Mouse (Mus musculus) layer of hippocampus, postnatal 14 days (tissue): Measurements from ENCODE around the gene Slc9c1. TPM values are rescaled to one million over a fixed set of nuclear protein-coding genes. Genes with fewer than 3 reads are reported as not detected.
A peak's percentile ranks its signal among the peaks of the same experiment; 100 is the strongest.
"Not testable (repeated sequence)": the region's sequence is repeated elsewhere in the genome, so short reads cannot be mapped to it uniquely, and the experiment has no call there.

ENCODE experiments used
- DNase-seq, 2 experiments: peaks; one replicate each; pipeline ENCODE4 v3.0.0; 2021 to 2022; ENCODE audit warnings: low spot score in 2 of 2, mixed read lengths in 1 of 2
- long read RNA-seq, 2 experiments: library from polyadenylated mRNA; stranded (forward); transcript quantifications; one replicate each; pipeline ENCODE4 v2.0.0; 2021
- total RNA-seq, 2 experiments: library from RNA; stranded (reverse); gene quantifications; 2 replicates each; pipeline ENCODE4 v1.2.3; 2021

Gene Slc9c1
- not detected for total RNA-seq
- long read RNA-seq, experiment 1: 0 reads
- long read RNA-seq, experiment 2: 0 reads

DNA sequence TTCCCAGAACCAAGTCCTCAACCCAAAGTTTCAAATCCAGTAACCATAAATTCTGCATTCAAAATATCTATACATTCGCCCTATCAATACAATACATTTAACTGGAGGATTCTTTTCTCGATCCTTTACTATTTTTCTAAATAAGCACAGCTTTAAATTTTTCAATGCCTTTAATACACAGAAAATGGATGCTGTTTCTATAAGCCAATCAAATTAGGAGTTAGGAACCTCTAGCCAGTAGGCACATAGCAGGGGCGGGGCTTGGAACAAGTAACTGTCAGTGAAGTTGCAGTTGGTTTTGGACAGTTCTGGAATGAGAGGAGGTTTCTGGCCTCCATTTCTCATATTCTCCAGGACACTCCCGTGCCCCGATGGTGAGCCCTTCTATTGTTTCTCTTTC is at the start of gene Slc9c1:
Gene Slc9c1 (plus strand): TSS at position 301 of the 400 bp plus-strand sequence.
- no peak for DNase-seq

GRCm38 (mm10) chr16:45492927-45493326 is 42.2 kb upstream of the Slc9c1 start, which contains the start of gene Gm609:
Gene Gm609 (minus strand): TSS chr16:45492969.
- DNase-seq: no peak

DNA sequence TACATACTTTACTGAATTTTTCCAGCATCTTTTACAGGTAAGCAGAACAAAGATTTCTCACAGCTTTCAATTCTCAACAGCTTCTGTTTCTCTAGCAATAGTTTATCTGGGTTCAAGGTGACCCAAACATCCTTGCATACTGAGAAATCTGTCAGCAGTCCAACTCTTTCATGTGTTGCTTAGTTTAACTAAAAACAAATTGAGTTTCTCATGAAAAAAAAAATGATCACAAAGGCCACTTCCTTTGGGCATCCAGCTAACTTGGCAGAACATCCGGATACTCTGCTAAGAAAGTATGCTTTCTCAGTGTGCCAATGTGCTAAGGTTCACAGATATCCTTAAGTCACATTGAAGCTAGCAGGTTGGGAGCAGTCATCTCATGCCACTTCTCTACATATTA is 39.8 kb upstream of the Slc9c1 start:
- DNase-seq: no peak

- DNase-seq: no peak
Observed at GRCm38 (mm10) chr16:45525551-45525950, 9.6 kb upstream of the Slc9c1 start.

DNA sequence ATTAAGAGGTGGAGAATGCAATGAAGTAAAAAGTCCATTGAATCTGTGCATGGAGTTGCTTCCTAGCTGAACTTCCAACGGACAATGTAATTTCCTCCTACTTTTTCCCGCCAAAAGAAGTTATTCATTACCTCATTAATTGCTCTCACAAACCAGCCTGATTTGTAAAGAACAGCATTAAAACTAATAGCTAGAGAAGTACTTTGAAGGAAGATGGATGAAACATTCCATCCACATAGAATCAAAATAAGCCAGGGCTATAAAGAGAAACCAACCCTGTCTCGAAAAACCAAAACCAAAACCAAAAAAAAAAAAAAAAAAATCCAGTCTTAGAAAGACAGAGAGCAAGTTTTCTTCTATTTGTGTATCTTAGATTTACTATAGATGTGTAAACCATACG is 3.2 kb upstream of the Slc9c1 start, which contains the start of gene Gm17783:
Gene Gm17783 (minus strand): TSS at position 101 of the 400 bp plus-strand sequence.
- no peak for DNase-seq

GRCm38 (mm10) chr16:45538342-45538741 is 3.2 kb downstream of the Slc9c1 start:
- not testable (repeated sequence) for DNase-seq

DNA sequence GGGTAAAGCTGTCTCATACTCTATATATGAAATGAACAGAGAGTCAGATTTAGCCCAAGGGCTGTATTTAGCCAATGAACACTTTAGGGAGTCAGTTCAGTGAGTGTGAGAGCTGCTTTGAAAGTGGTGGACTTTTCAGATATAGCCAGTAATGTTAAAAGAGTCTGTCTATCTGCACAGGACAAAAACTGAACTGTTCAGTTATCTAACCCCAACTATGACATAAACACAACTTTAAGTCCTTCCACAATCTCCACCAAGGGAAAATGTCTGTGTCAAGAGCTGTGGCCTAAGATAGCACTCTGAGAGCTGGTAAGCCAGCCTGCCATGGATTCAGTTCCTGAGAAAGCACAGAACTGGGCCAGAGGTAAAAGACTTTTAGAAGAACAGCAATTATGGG is 7.0 kb downstream of the Slc9c1 start:
- DNase-seq: no peak

- DNase-seq: no peak
Observed at GRCm38 (mm10) chr16:45544341-45544740, 9.2 kb downstream of the Slc9c1 start.

DNA sequence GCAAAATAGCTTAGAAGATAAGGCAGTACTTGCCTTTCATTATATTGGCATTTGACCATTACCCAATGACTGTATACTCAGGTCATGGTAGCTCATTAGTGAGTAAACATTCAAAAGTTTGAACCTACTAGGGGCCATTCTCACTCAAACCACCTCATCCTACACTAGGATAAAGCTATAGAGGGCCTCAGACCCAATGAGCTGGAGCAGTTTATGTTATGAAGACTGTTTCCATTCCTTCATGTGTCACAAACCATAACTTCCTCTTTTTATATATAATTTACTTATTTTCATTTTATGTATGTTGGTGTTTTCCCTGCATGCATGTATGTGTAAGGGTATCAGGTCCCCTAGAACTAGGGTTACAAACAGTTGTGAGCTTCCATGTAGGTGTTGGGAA is 12.9 kb downstream of the Slc9c1 start:
- no peak for DNase-seq

GRCm38 (mm10) chr16:45551579-45551978 is 16.5 kb downstream of the Slc9c1 start:
- DNase-seq: no peak

DNA sequence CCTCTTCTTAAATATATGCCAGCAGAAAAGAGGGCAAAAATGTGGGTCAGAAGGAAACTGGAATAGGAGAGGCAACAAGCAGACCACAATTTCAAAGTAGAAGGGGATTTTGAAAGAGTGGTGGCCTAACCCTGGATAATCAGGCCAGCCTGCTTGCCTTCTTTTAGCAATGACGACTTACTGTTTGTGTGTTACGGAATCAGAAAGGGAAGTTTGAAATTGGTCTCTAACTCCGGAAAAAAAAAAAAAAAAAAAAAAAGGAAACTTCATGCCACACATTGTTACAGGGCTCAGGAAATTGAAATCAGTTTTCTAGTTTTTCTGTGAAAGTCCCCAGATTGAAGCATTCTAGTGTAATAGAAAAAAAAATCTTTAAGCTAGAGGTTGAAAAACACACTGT is 26.6 kb downstream of the Slc9c1 start:
- DNase-seq: no peak

DNA sequence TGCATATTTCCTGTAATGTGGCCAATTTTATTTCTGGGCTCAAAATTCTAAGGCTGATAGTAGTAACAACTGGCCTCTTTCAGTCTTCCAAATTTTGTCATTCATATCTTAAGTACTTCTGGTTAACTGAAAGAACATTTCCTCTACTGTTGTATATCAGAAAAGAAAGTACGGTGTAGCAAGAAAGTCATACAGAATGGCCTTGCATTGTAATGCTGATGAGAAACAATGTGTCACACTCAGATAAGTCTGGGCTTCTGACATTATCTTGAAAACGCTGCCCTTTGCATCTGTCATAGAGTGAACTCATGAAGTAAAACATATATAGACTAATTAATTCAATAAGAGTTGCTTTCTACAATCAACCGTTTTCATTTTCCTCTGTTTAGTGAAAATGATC is 37.2 kb downstream of the Slc9c1 start:
- no peak for DNase-seq

DNA sequence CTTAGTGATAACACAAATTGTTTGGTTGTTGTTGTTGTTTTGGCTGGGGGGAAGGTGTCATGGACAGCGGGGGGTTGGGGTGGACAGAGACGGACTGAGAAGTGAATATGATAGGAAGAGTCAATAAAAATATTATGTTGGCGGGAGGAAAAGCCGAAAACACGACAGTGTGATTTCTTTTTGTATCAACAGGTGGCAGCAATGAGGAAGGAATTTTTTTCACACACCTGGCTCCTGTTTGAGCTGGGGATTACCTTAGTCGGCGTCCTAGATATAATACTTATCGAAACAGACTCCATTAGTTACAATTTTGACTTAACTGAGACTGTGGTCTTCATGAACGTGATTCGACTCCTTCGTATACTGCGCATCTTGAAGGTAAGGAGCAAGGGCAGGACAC is 44.8 kb downstream of the Slc9c1 start:
- DNase-seq: no peak

- peak in 1 of 2 experiments; percentile 10 for DNase-seq
Observed at GRCm38 (mm10) chr16:45582512-45582911, 47.4 kb downstream of the Slc9c1 start.

DNA sequence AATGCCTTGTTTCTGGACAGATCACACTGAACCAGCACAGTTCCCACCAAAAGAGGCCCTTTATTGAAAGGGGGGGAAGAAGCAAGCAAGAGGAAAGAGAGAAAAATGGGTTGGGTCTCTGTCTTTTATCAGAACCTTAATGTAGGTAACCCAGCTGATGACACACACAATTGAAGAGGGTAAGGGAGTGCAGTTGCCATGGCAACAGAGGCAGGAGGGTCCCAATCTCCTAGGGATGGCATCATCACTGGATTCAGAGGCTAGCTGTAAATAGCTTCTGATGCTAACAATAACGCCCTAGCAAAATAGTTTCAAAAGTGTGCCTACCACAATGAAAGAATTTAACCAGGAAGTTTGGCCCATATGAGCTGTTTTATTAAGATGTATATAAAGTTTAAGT is 58.5 kb downstream of the Slc9c1 start:
- DNase-seq: no peak

DNA sequence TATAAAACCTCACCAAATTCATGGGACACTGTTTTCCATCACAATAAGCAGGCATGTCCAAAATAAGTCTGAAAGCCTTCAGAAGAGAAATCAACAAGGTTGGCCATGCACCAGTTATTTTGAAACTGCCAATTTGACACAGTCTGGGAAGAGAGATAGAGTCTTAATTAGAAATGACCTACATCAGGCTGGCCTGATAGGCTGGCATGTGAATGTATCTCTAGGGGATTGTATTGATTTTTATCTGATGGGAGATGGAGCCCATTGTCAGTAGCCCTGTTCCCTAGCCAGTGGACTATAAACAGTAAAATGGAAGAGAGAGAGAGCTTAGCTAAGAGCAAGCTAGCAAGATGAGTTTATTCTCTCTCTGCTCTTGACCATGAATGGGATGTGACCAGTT is 60.4 kb downstream of the Slc9c1 start:
- no peak for DNase-seq

- DNase-seq: peak in 1 of 2 experiments; percentile 33
Observed at GRCm38 (mm10) chr16:45608481-45608954, 73.4 kb downstream of the Slc9c1 start.

DNA sequence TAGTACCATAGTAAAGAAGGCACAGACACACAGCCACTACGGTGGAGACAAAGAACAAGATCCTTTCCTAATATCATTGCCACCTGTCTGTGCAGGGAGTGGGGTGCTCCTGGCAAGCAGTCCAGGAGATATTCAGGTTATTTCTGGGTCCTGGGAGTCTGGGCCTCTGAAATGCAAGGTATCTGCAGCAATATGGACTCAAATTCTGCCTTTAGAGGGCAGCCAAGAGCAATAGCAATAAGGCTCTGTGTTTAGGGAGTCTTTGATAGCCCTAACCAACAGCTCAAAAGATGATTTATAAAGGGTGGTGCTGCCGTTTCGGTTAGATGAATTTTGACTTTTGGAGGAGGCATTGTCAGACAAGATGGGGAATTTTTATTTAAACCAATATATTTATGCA is 74.2 kb downstream of the Slc9c1 start:
- DNase-seq: peak; percentile 11 to 19

GRCm38 (mm10) chr16:45610267-45610666 is 75.2 kb downstream of the Slc9c1 start, which contains the start of gene Gcsam:
Gene Gcsam (plus strand): TSS chr16:45610380.
- no peak for DNase-seq

GRCm38 (mm10) chr16:45613247-45613646 is 78.1 kb downstream of the Slc9c1 start:
- no peak for DNase-seq

- no peak for DNase-seq
Observed at GRCm38 (mm10) chr16:45615944-45616343, 80.8 kb downstream of the Slc9c1 start.

GRCm38 (mm10) chr16:45619751-45620375 is 84.8 kb downstream of the Slc9c1 start:
- no peak for DNase-seq

- DNase-seq: no peak
Observed at GRCm38 (mm10) chr16:45623230-45623629, 88.1 kb downstream of the Slc9c1 start.
